8 mouse cellular contexts compared by ENCODE assay signal in genomic region chr12:56345367-56346089, GRCm38 (mm10). TPM values are rescaled to one million over a fixed set of nuclear protein-coding genes. Genes with fewer than 3 reads are reported as not detected.
DNase-seq lines count a peak whose midpoint lies in the region; ATAC-seq lines count a peak whose summit lies in the region.

Mbip (minus strand) TSS chr12:56345894.

- peak; percentile 100 for ATAC-seq in hindbrain, embryonic 16.5 days

- H3K4me3 ChIP-seq in hindbrain, embryonic 16.5 days (ENCODE audit: low read length), result peak within 1 kb of the TSS; percentile 92
- H3K4me3 ChIP-seq in macrophage (ENCODE audit: inconsistent target), result peak within 1 kb of the TSS; percentile 88

- H3K4me1 ChIP-seq in hindbrain, embryonic 16.5 days (ENCODE audit: control insufficient read depth, insufficient read depth, low read depth, low read length), result peaks cover 6% of the 10 kb centered on the region

- peaks cover 51% of the 10 kb centered on the region for H3K79me2 ChIP-seq in macrophage (ENCODE audit: inconsistent target)

- no peaks in the 10 kb centered on the region for H3K9me3 ChIP-seq in hindbrain, embryonic 16.5 days (ENCODE audit: control insufficient read depth, low read length)

- peak; percentile 92 for DNase-seq in WW6 (ENCODE audit: low read depth, low spot score)
- DNase-seq in cerebellum, postnatal 4 days (ENCODE audit: low spot score in 2 of 2), result peak; percentile 100
- DNase-seq in gastrocnemius, adult 18-20 months (ENCODE audit: low spot score), result peak; percentile 99
- DNase-seq in left cerebral cortex, adult 18-20 months (ENCODE audit: low spot score in 2 of 2), result peak; percentile 97 to 100
- peak; percentile 96 for DNase-seq in right cerebral cortex, adult 18-20 months
- peak; percentile 96 for DNase-seq in urinary bladder, postnatal 10 days (ENCODE audit: low spot score)

- under 1% methylated on average over 36 of the region's 37 CpGs for WGBS in hindbrain, embryonic 16.5 days
- WGBS in macrophage (ENCODE audit: missing documents), result under 1% methylated on average over 37 of the region's 37 CpGs

- peak within 1 kb of the TSS; percentile 96 for H3K9ac ChIP-seq in hindbrain, embryonic 16.5 days (ENCODE audit: low read depth, low read length)

- peak within 1 kb of the TSS; percentile 59 for H3K4me2 ChIP-seq in hindbrain, embryonic 16.5 days (ENCODE audit: low read length)

- H3K27me3 ChIP-seq in hindbrain, embryonic 16.5 days (replicated peaks; ENCODE audit: control insufficient read depth, insufficient read depth, low read length), result no peaks in the 10 kb centered on the region

- peak within 1 kb of the TSS; percentile 49 for H3K27ac ChIP-seq in hindbrain, embryonic 16.5 days (ENCODE audit: low read depth, low read length)
- H3K27ac ChIP-seq in macrophage, result peak within 1 kb of the TSS; percentile 31; the same call in 1 of the 2 replicates

- H3K36me3 ChIP-seq in hindbrain, embryonic 16.5 days (ENCODE audit: control insufficient read depth, insufficient read depth, low read length), result no peaks in the 10 kb centered on the region
- H3K36me3 ChIP-seq in macrophage (ENCODE audit: inconsistent target), result no peaks in the 10 kb centered on the region

RNA-seq across cellular contexts. Expression of gene Mbip, which starts in this region (rescaled TPM):
- 1 to 10 TPM; 4.7 to 6.1 TPM for total RNA-seq in gastrocnemius, adult 18-20 months (2021)
- 34.9 and 38.1 TPM in 2 replicates for polyA plus RNA-seq in hindbrain, embryonic 16.5 days (2015; fragmentation: Nextera tagmentation; extraction: Ambion mirVana)
- 10 to 100 TPM; 21.2 to 23.5 TPM for total RNA-seq in left cerebral cortex, adult 18-20 months (2021)
- 10 to 100 TPM in 25 of 26 experiments, 1 to 10 TPM in 1; 9.0 to 63.5 (median 32.8) TPM for total RNA-seq in macrophage (2018; cell fraction: chromatin; rRNA removed)
- 10 to 100 TPM in 11 of 26 experiments, 1 to 10 TPM in 15; 6.2 to 15.6 (median 9.7) TPM for total RNA-seq in macrophage (2018; cell fraction: cytosol; rRNA removed)
- 10 to 100 TPM in 23 of 26 experiments, 1 to 10 TPM in 3; 6.2 to 44.9 (median 24.7) TPM for total RNA-seq in macrophage (2018; cell fraction: nucleus; rRNA removed)
- polyA plus RNA-seq in macrophage (2018), result 10.3 to 12.0 TPM (median 11.1 TPM) in 3 replicates

Comparison
In these comparisons a context has a peak if more than half of its experiments do, and no peak if none do; other contexts are left out.
1. Peak in every context shown above with its lines: DNase-seq, ATAC-seq, H3K4me3 ChIP-seq and H3K27ac ChIP-seq.